Mouse (Mus musculus): ENCODE results near the gene Dppa5a.
"Not testable (repeated sequence)": the region's sequence is repeated elsewhere in the genome, so short reads cannot be mapped to it uniquely, and the experiment has no call there.

The Dppa5a gene

GRCm38 (mm10) chr9:78365850-78366544 lies 2.0 kb downstream of the Dppa5a start:
- no peak for ATAC-seq (ENCODE audit: insufficient number of reproducible peaks, low FRiP score, low TSS enrichment)

DNA sequence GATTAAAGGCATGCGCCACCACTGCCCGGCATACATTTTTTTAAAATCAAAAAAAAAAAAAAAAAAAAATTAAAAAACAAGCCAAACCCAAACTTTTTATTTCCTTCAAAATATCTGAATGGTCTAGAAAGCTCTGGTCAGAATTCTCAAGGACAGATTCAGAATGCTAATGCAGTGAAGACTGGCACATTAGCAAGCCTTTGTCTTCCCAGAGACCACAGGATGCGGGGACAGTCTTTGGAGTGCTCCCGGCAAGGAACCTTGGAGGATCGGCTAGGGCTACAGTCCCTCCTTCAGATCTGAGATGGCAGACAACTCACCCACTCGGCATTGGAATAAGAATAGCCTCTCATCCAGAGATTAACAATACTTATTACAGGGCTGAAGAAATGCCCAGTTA lies 3.3 kb downstream of the Dppa5a start:
- no peak for ATAC-seq (ENCODE audit: insufficient number of reproducible peaks, low FRiP score, low TSS enrichment)

DNA sequence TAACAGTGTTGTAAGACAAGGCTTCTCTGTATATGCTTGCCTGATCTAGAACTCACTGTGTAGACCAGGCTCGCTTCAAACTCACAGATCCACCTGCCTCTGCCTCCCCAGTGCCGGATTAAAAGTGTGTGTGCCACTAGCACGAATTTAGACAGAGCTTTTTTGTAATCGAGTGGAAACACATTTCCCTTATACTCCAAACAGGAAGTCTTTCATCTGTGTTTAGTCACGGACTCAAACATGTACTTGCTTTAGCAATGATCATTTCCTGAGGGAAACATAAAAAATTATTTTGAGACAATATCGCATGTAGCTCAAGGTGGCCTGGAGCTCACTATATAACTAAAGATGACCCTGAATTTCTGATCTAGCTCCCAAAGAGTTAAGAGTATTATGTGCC lies 4.6 kb downstream of the Dppa5a start:
- ATAC-seq (ENCODE audit: insufficient number of reproducible peaks, low FRiP score, low TSS enrichment): no peak

DNA sequence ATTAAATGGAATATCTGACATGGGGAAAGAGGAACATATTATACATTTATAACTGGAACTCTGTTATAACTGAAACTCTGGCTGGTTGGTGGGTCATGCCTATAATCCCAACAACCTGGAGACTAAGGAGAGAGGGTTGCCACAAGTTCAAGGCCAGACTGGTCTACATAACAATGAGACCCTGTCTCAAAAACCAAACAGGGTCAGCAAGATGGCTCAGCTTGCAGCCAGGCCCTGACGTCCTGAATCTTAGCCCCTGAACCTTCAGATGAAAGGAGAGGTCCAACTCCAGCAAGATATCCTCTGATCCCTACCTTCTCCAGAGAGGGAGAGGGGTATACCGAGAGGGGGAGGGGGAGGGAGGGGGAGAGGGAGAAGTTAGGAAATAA lies 7.5 kb downstream of the Dppa5a start:
- no peak for ATAC-seq (ENCODE audit: insufficient number of reproducible peaks, low FRiP score, low TSS enrichment)

GRCm38 (mm10) chr9:78359750-78360483 lies 8.1 kb downstream of the Dppa5a start:
- no peak for ATAC-seq (ENCODE audit: insufficient number of reproducible peaks, low FRiP score, low TSS enrichment)

DNA sequence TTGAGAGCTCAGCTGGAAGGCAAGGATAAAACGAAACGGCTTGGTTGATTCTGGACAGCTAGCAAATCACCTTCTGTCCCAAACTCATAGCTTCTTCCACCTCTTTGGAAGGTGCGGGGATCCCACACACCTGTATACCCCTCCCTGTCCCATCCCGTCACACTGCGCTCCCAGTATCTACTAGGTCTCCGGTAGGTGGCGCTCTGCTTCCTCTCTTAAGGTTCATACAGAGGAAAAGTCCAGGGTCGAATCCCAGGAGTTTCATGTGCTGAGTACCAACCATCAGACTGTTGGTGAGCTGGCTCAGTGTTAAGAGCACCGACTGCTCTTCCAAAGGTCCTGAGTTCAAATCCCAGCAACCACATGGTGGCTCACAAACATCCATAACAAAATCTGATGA lies 9.9 kb downstream of the Dppa5a start:
- ATAC-seq (ENCODE audit: insufficient number of reproducible peaks, low FRiP score, low TSS enrichment): peak; percentile 36; the same call in 1 of the 2 replicates

DNA sequence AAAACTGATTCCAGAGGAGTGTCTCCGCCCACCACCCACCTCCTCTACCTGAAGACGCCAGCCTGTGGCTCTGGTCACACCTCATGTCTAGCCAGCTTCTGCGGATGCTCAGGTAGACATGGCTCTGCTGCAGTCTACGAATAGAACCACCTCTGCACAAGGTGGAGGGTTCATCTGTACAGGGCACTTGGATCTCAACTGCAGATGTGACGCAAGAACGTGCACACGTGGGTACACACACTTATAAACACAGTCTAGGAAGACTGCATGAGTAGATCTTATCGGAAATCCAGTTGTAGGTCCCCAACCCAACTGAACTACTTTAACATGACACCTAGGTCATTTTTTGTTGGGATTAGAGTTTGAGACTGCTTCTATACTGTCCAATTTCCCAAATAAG lies 12.4 kb downstream of the Dppa5a start, which contains the start of gene Gsta2:
Gene Gsta2, minus strand, starts transcription at position 178 of the 400 bp plus-strand sequence.
- no peak for ATAC-seq (ENCODE audit: insufficient number of reproducible peaks, low FRiP score, low TSS enrichment)

- ATAC-seq (ENCODE audit: insufficient number of reproducible peaks, low FRiP score, low TSS enrichment): no peak
These were observed 13.1 kb downstream of the Dppa5a start for GRCm38 (mm10) chr9:78354665-78355578.

GRCm38 (mm10) chr9:78351504-78352220 lies 16.3 kb downstream of the Dppa5a start:
- no peak for ATAC-seq (ENCODE audit: insufficient number of reproducible peaks, low FRiP score, low TSS enrichment)

- not testable (repeated sequence) for ATAC-seq (ENCODE audit: insufficient number of reproducible peaks, low FRiP score, low TSS enrichment)
These were observed 18.0 kb downstream of the Dppa5a start for GRCm38 (mm10) chr9:78350007-78350406.

DNA sequence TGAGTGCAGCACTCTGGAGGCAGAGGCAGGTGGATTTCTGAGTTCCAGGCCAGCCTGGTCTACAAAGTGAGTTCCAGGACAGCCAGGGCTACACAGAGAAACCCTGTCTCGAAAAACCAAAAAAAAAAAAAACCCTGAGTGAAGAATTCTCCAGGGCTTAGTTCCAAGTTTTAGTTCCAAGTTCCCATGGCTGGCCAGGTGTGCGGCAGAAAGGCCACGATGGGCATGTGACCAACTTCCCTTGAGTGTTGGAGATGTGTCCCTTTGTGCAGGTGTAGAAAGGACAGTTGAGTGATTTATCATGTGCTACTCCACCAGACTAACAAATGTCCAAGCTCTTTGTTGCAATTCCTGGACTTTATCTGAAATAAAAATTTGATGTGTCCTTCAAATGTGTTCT lies 18.8 kb downstream of the Dppa5a start:
- ATAC-seq (ENCODE audit: insufficient number of reproducible peaks, low FRiP score, low TSS enrichment): not testable (repeated sequence)

GRCm38 (mm10) chr9:78348206-78349004 lies 19.6 kb downstream of the Dppa5a start:
- ATAC-seq (ENCODE audit: insufficient number of reproducible peaks, low FRiP score, low TSS enrichment): not testable (repeated sequence)

DNA sequence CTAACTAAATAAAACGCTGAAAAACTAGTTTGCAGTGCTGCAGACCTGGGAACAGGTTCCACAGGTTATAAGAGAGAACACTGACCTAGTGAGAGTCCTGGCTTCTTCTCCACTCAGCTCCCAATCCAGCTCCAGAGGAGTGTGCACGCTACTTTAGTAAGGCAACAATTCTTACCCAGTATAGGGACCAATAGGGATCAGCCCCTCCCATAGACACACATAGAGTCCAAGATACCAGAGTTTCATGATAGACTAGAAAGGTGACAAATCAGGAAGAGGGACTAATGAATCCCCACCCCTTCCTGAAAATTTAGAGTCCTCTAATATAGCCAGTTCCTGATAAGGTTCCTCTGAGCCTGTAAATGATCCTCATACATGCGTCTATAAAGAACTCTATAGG lies 21.0 kb downstream of the Dppa5a start:
- no peak for ATAC-seq (ENCODE audit: insufficient number of reproducible peaks, low FRiP score, low TSS enrichment)

GRCm38 (mm10) chr9:78345235-78345634 lies 22.7 kb downstream of the Dppa5a start:
- not testable (repeated sequence) for ATAC-seq (ENCODE audit: insufficient number of reproducible peaks, low FRiP score, low TSS enrichment)

DNA sequence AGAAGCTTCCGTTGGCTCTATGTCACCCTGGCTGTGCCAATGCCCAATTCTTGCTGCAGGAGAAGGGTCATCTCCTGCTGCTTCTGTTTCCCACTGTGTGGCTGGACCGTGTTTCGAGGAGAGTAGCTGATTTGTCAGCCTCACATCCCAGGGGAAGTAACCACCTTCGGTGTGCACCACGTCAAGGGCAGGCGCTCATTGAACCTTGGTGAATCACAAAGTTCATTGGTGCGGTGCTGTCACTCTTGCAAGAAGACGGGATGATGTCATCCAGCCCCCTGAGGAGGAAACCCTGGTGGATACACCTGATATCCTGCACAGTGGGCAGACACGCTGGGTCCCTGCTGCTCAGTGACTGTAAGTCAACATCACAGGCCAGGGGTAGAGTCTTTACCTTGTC lies 24.9 kb downstream of the Dppa5a start:
- not testable (repeated sequence) for ATAC-seq (ENCODE audit: insufficient number of reproducible peaks, low FRiP score, low TSS enrichment)

GRCm38 (mm10) chr9:78342494-78342893 lies 25.5 kb downstream of the Dppa5a start:
- not testable (repeated sequence) for ATAC-seq (ENCODE audit: insufficient number of reproducible peaks, low FRiP score, low TSS enrichment)

- peak; percentile 40 for ATAC-seq (ENCODE audit: insufficient number of reproducible peaks, low FRiP score, low TSS enrichment)
These were observed 27.7 kb downstream of the Dppa5a start for GRCm38 (mm10) chr9:78340324-78340723.

DNA sequence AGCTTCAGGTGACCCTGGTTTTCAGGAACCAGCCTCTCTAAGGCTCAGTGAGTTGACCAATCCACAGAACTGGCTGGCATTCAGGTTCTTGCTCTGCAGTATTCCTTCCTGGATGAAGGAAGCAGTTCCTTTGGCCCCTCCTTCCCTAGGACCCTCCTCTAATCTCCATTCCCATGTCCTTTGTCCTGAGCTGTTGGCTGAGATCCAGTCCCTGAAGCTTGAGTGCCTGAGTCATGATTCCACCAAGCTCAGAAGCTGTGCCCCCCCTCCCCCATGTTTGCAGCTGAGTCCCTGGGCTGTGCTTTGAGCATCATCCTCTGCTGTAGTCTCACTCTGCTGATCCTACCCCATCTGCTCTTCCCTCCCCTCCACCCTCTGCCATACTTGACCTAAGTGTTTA lies 30.9 kb downstream of the Dppa5a start:
- ATAC-seq (ENCODE audit: insufficient number of reproducible peaks, low FRiP score, low TSS enrichment): not testable (repeated sequence)

- ATAC-seq (ENCODE audit: insufficient number of reproducible peaks, low FRiP score, low TSS enrichment): not testable (repeated sequence)
These were observed 40.7 kb downstream of the Dppa5a start, which contains the start of gene Omt2b for GRCm38 (mm10) chr9:78327289-78327688. TSS of gene Omt2b (plus strand) at chr9:78327589.
